Mouse (Mus musculus) midbrain, embryonic 13.5 days (tissue): ENCODE measurements at regions not wholly inside any gene's neighbourhood (a gene's known extent, or its start where the extent isn't known, plus 50 kb on each side); places are given as distances from the start of the nearest gene placed in this dataset.
"Not testable (repeated sequence)": the region's sequence is repeated elsewhere in the genome, so short reads cannot be mapped to it uniquely, and the experiment has no call there.

ENCODE experiments used
- ATAC-seq: fragments of 200-750 bp; cut with Nextera tagmentation; 2 replicates; pipeline ENCODE4 v1.8.0; 2017; ENCODE audit warnings: mild to moderate bottlenecking, moderate TSS enrichment, moderate library complexity
- H3K27ac ChIP-seq: fragments of 300-500 bp; sonication (generic); 2 replicates; pipeline ENCODE4 v1.5.1; 2015; ENCODE audit warnings: inconsistent platforms, mild to moderate bottlenecking, moderate library complexity
- H3K27me3 ChIP-seq: fragments of 300-500 bp; sonication (generic); 2 replicates; pipeline ENCODE4 v1.6.1; 2015; ENCODE audit warnings: mild to moderate bottlenecking, inconsistent platforms
- H3K36me3 ChIP-seq: fragments of 300-500 bp; sonication (generic); 2 replicates; pipeline ENCODE4 v1.6.1; 2015; ENCODE audit warnings: mild to moderate bottlenecking, inconsistent platforms
- H3K4me1 ChIP-seq: fragments of 300-500 bp; sonication (generic); replicated peaks from 2 replicates; pipeline ENCODE4 v1.6.1; 2015; ENCODE audit warnings: inconsistent platforms
- H3K4me2 ChIP-seq: fragments of 300-500 bp; sonication (generic); replicated peaks from 2 replicates; pipeline ENCODE4 v1.6.1; 2015; ENCODE audit warnings: moderate library complexity, mild to moderate bottlenecking, inconsistent platforms
- H3K4me3 ChIP-seq: fragments of 300-500 bp; sonication (generic); replicated peaks from 2 replicates; pipeline ENCODE4 v1.5.1; 2015; ENCODE audit warnings: mild to moderate bottlenecking, inconsistent platforms
- H3K9ac ChIP-seq: fragments of 300-500 bp; sonication (generic); replicated peaks from 2 replicates; pipeline ENCODE4 v1.6.1; 2015; ENCODE audit warnings: mild to moderate bottlenecking, inconsistent platforms
- H3K9me3 ChIP-seq: fragments of 300-500 bp; sonication (generic); 2 replicates; pipeline ENCODE4 v1.6.1; 2016; ENCODE audit warnings: mild to moderate bottlenecking, inconsistent platforms
- WGBS: fragments of 180-500 bp; shearing (Covaris S2); methylation state at CpG from one replicate; pipeline ENCODE4 v1.1.7; 2015; 5-methylcytosine and 5-hydroxymethylcytosine counted together

- Histone ChIP-seq H3K4me3 (no peak overlapping the region), H3K9me3 (no peaks in the 10 kb centered on the region), H3K27ac (no peak overlapping the region), H3K9ac (no peak overlapping the region), H3K36me3 (no peaks in the 10 kb centered on the region), H3K4me1 (no peaks in the 10 kb centered on the region), H3K27me3 (no peaks in the 10 kb centered on the region), H3K4me2 (no peak overlapping the region)
- WGBS: 56% methylated on average over 2 of the region's 2 CpGs
- ATAC-seq: no peak
Observed at GRCm38 (mm10) chr13:99128979-99129378, 55.6 kb upstream of the Zfp366 start.

- ATAC-seq: no peak
- Histone ChIP-seq H3K9me3 (no peaks in the 10 kb centered on the region), H3K4me3 (no peak overlapping the region), H3K27ac (no peak overlapping the region), H3K36me3 (no peaks in the 10 kb centered on the region), H3K4me2 (no peak overlapping the region), H3K4me1 (no peaks in the 10 kb centered on the region), H3K9ac (no peak overlapping the region), H3K27me3 (no peaks in the 10 kb centered on the region)
- WGBS: 88% methylated on average over 5 of the region's 5 CpGs
Observed at GRCm38 (mm10) chr13:99128284-99128691, 56.3 kb upstream of the Zfp366 start.

DNA sequence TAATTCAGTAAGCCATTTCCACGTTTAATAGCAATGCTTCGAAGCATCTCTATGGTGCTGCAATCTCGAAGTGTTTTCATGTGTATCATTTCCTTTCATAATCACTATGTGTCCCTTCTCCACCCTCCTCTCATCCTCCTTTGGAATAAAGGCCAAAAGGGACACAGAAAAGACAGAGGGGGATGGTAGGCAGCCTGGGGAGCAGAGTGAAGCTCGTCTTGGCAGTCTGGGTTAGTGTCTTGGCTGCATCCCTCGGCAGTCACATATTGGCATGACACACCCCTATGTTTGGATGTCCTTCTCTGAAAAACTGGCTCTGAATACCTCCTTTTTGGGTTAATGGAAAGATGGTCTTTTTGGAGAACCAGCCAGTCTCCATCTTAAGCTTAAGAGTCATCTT is 56.9 kb upstream of the Zfp366 start:
- no peaks in the 10 kb centered on the region for H3K4me1 ChIP-seq
- ATAC-seq: no peak
- no peak overlapping the region for H3K4me3 ChIP-seq
- 79% methylated on average over 5 of the region's 5 CpGs for WGBS
- no peak overlapping the region for H3K9ac ChIP-seq
- no peaks in the 10 kb centered on the region for H3K9me3 ChIP-seq
- no peaks in the 10 kb centered on the region for H3K27me3 ChIP-seq
- H3K36me3 ChIP-seq: no peaks in the 10 kb centered on the region
- no peak overlapping the region for H3K27ac ChIP-seq
- H3K4me2 ChIP-seq: no peak overlapping the region

DNA sequence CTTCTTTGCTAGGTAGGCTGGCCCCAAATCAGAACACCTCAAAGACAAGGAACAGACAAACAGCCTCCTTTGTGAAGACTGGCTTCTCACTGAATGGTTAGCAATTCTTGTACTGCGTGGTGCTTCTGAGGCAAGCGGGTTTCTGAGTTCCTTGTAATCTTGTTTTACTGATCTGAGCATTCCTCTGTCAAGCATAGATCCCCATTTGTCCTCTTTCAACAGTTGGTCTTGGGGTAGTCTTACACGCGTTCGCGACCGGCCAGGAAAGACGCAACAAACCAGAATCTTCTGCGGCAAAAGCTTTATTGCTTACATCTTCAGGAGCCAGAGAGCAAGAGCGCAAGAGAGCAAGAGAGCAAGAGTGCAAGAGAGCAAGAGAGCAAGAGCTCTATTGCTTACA is 57.7 kb upstream of the Zfp366 start:
- 96% methylated on average over 10 of the region's 10 CpGs for WGBS
- not testable (repeated sequence) for H3K27me3 ChIP-seq, H3K4me3 ChIP-seq, ATAC-seq, H3K4me2 ChIP-seq, H3K4me1 ChIP-seq, H3K36me3 ChIP-seq, H3K9me3 ChIP-seq, H3K27ac ChIP-seq, H3K9ac ChIP-seq

DNA sequence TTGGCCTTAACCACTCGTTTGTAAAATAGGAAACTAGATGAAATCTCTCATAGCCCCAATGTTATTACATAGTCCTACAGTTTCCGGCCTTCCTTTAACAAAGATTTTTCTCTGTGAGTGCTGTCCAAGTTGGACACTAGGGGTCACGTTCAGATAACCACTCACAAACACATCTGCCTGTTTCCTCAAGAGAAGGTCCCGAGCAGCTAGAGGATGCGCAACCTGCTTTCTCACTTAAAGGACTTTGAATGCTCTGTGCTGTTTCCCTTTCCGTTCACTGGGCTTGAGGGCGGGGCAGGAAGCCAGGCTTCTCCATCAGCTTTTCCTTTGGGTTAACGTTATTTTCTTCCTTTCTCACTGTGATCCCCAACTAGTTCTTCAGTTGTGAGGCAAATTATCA is 58.1 kb upstream of the Zfp366 start:
- Histone ChIP-seq H3K9me3 (no peaks in the 10 kb centered on the region), H3K4me3 (no peak overlapping the region), H3K4me1 (no peaks in the 10 kb centered on the region), H3K4me2 (no peak overlapping the region), H3K27ac (no peak overlapping the region), H3K36me3 (no peaks in the 10 kb centered on the region), H3K27me3 (no peaks in the 10 kb centered on the region), H3K9ac (no peak overlapping the region)
- 88% methylated on average over 8 of the region's 8 CpGs for WGBS
- no peak for ATAC-seq

GRCm38 (mm10) chr13:99125946-99126345 is 58.7 kb upstream of the Zfp366 start:
- 62% methylated on average over 1 of the region's 1 CpGs for WGBS
- H3K4me2 ChIP-seq: no peak overlapping the region
- H3K4me1 ChIP-seq: no peaks in the 10 kb centered on the region
- no peaks in the 10 kb centered on the region for H3K36me3 ChIP-seq
- ATAC-seq: no peak
- H3K9ac ChIP-seq: no peak overlapping the region
- H3K4me3 ChIP-seq: no peak overlapping the region
- no peaks in the 10 kb centered on the region for H3K27me3 ChIP-seq
- H3K27ac ChIP-seq: no peak overlapping the region
- no peaks in the 10 kb centered on the region for H3K9me3 ChIP-seq

- H3K4me1 ChIP-seq: no peaks in the 10 kb centered on the region
- H3K36me3 ChIP-seq: no peaks in the 10 kb centered on the region
- no peak overlapping the region for H3K4me3 ChIP-seq
- H3K4me2 ChIP-seq: no peak overlapping the region
- 80% methylated on average over 10 of the region's 10 CpGs for WGBS
- H3K9ac ChIP-seq: no peak overlapping the region
- ATAC-seq: no peak
- H3K27ac ChIP-seq: no peak overlapping the region
- H3K9me3 ChIP-seq: no peaks in the 10 kb centered on the region
- no peaks in the 10 kb centered on the region for H3K27me3 ChIP-seq
Observed at GRCm38 (mm10) chr13:99124894-99125570, 59.6 kb upstream of the Zfp366 start.

DNA sequence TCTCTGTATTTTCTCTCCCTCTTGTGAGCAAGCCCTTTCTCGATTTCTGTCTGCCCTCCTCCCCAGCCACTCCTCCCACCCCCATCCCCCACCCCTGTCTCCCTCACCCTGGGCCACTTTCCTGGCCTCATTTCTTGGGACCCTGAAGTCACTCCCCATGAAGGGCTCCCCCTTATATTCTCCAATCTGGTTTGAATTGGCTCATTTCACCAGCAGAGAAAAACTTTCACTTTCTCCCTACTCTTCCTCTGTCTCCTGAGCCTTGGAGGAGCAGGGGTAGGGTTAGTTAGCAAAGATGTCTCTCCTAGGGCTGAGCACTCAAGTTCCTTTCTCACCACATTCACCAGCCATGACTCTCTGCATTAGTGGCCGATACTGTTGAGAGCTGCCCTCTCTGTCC is 60.5 kb upstream of the Zfp366 start:
- Histone ChIP-seq H3K4me1 (0 out of 2 replicates have a peak, but pooled peaks cover 2% of the 10 kb centered on the region), H3K4me2 (no peak overlapping the region), H3K27me3 (no peaks in the 10 kb centered on the region), H3K9ac (no peak overlapping the region), H3K4me3 (no peak overlapping the region), H3K9me3 (no peaks in the 10 kb centered on the region), H3K27ac (no peak overlapping the region), H3K36me3 (no peaks in the 10 kb centered on the region)
- WGBS: 38% methylated on average over 2 of the region's 2 CpGs
- ATAC-seq: no peak

- H3K27ac ChIP-seq: no peak overlapping the region
Observed at GRCm38 (mm10) chr13:99123476-99124140, 61.0 kb upstream of the Zfp366 start.

GRCm38 (mm10) chr13:99122539-99122938 is 62.1 kb upstream of the Zfp366 start:
- H3K9me3 ChIP-seq, H3K4me3 ChIP-seq, H3K4me2 ChIP-seq, H3K36me3 ChIP-seq, ATAC-seq, H3K27me3 ChIP-seq, H3K4me1 ChIP-seq, H3K9ac ChIP-seq, H3K27ac ChIP-seq: not testable (repeated sequence)
- WGBS: 86% methylated on average over 4 of the region's 4 CpGs

More at GRCm38 (mm10) chr13:99123476-99124140, 61.0 kb upstream of the Zfp366 start:
- Histone ChIP-seq H3K4me3 (no peak overlapping the region), H3K27me3 (no peaks in the 10 kb centered on the region), H3K36me3 (no peaks in the 10 kb centered on the region), H3K4me2 (no peak overlapping the region), H3K9me3 (no peaks in the 10 kb centered on the region), H3K9ac (no peak overlapping the region), H3K4me1 (0 out of 2 replicates have a peak, but pooled peaks cover 6% of the 10 kb centered on the region)
- ATAC-seq: no peak
- 79% methylated on average over 12 of the region's 12 CpGs for WGBS

DNA sequence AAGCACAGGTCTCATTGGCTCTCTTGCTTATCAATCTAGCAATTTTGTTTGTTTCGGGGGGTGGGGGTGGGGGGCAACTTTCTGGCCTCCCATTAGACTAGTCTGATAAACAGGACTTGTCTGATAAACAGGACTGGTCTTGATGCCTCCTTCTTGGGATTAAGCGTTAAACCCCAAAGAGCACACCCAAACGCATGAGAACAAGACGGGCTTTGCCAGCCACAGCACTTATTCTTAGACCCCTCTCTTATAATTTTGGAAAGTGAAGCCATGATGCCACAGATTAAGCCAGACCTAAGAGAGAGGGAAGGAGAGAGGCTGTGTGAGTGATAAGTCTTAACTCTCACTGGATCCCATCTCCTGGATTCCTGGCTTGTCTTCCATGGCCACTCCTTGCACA is 63.5 kb upstream of the Zfp366 start:
- no peak for ATAC-seq
- H3K4me3 ChIP-seq: no peak overlapping the region
- H3K36me3 ChIP-seq: no peaks in the 10 kb centered on the region
- no peak overlapping the region for H3K4me2 ChIP-seq
- WGBS: 94% methylated on average over 4 of the region's 4 CpGs
- H3K9ac ChIP-seq: no peak overlapping the region
- no peak overlapping the region for H3K27ac ChIP-seq
- 0 out of 2 replicates have a peak, but pooled peaks cover 6% of the 10 kb centered on the region for H3K4me1 ChIP-seq
- no peaks in the 10 kb centered on the region for H3K27me3 ChIP-seq
- H3K9me3 ChIP-seq: no peaks in the 10 kb centered on the region

GRCm38 (mm10) chr13:99119941-99120340 is 64.7 kb upstream of the Zfp366 start:
- Histone ChIP-seq H3K27me3 (no peaks in the 10 kb centered on the region), H3K9ac (no peak overlapping the region), H3K9me3 (no peaks in the 10 kb centered on the region), H3K27ac (no peak overlapping the region), H3K4me1 (0 out of 2 replicates have a peak, but pooled peaks cover 6% of the 10 kb centered on the region), H3K4me3 (no peak overlapping the region), H3K36me3 (no peaks in the 10 kb centered on the region), H3K4me2 (no peak overlapping the region)
- WGBS: 100% methylated on average over 3 of the region's 3 CpGs
- ATAC-seq: no peak
